Mouse (Mus musculus) C2C12 (cell line): Measurements from ENCODE around the gene Epha4.

Experiments used
- CTCF ChIP-seq: IDR thresholded peaks from one replicate; pipeline ENCODE4 v1.5.1; 2011; ENCODE audit not compliant: control insufficient read depth, insufficient read depth, insufficient read length
- MAX ChIP-seq: IDR thresholded peaks from one replicate; pipeline ENCODE4 v1.6.1; 2011; ENCODE audit warnings: mild to moderate bottlenecking, control low read depth
- USF1 ChIP-seq: IDR thresholded peaks from one replicate; pipeline ENCODE4 v1.6.1; 2011; ENCODE audit warnings: low read depth, mild to moderate bottlenecking, control low read depth, moderate library complexity

GRCm38 (mm10) chr1:77506038-77506855 lies 8.6 kb downstream of the Epha4 start:
- no peak for TF ChIP-seq USF1
- TF ChIP-seq CTCF, result no peak
- no peak for TF ChIP-seq MAX
